8 mouse cellular contexts compared by ENCODE assay signal in genomic region chr16:38924940-38925339, GRCm38 (mm10). TPM values are rescaled to one million over a fixed set of nuclear protein-coding genes. Genes with fewer than 3 reads are reported as not detected.
DNase-seq lines count a peak whose midpoint lies in the region; ATAC-seq lines count a peak whose summit lies in the region.
"Had no signal": no experiment of that assay in that cellular context is flagged by ENCODE, and none has a peak within 500 bp of the region (broad histone marks: within the 10 kb centered on the region; RNA-seq: fewer than 3 reads in every experiment).

No protein-coding gene starts in this region.

- 49% methylated on average over 13 of the region's 13 CpGs for WGBS in hindbrain, embryonic 16.5 days
- WGBS in midbrain, embryonic 13.5 days: 69% methylated on average over 13 of the region's 13 CpGs

- no peak overlapping the region for H3K27ac ChIP-seq in hindbrain, embryonic 16.5 days (ENCODE audit: low read depth, low read length)
- no peak overlapping the region for H3K27ac ChIP-seq in midbrain, embryonic 13.5 days
- H3K27ac ChIP-seq: heart, embryonic 10.5 days had no signal

- no peaks in the 10 kb centered on the region for H3K36me3 ChIP-seq in hindbrain, embryonic 16.5 days (ENCODE audit: control insufficient read depth, insufficient read depth, low read length)
- H3K36me3 ChIP-seq in midbrain, embryonic 13.5 days: no peaks in the 10 kb centered on the region
- H3K36me3 ChIP-seq: heart, embryonic 10.5 days had no signal

- no peaks in the 10 kb centered on the region for H3K27me3 ChIP-seq in hindbrain, embryonic 16.5 days (replicated peaks; ENCODE audit: control insufficient read depth, insufficient read depth, low read length)
- H3K27me3 ChIP-seq in midbrain, embryonic 13.5 days: no peaks in the 10 kb centered on the region

- peak; percentile 89 for DNase-seq in brain, adult 2 months (ENCODE audit: low read depth, low spot score)
- DNase-seq in brain, embryonic 18.5 days (ENCODE audit: low read depth, low spot score): peak; percentile 51
- DNase-seq in spleen, postnatal 4 days (ENCODE audit: low spot score in 2 of 2): no peak
- no peak for DNase-seq in adrenal gland, adult 18-20 months (ENCODE audit: low spot score in 2 of 2)

- H3K4me3 ChIP-seq in hindbrain, embryonic 16.5 days (ENCODE audit: low read length): no peak overlapping the region; the same call in 1 of the 2 replicates
- no peak overlapping the region for H3K4me3 ChIP-seq in midbrain, embryonic 13.5 days (replicated peaks)
- H3K4me3 ChIP-seq: heart, embryonic 10.5 days had no signal

- no peaks in the 10 kb centered on the region for H3K9me3 ChIP-seq in hindbrain, embryonic 16.5 days (ENCODE audit: control insufficient read depth, low read length)
- no peaks in the 10 kb centered on the region for H3K9me3 ChIP-seq in midbrain, embryonic 13.5 days
- H3K9me3 ChIP-seq: heart, embryonic 10.5 days had no signal

- H3K9ac ChIP-seq in hindbrain, embryonic 16.5 days (ENCODE audit: low read depth, low read length): peak overlapping the region; percentile 2; the same call in 1 of the 2 replicates
- H3K9ac ChIP-seq in midbrain, embryonic 13.5 days (replicated peaks): no peak overlapping the region

- peaks cover 3% of the 10 kb centered on the region; the same call in 1 of the 2 replicates for H3K4me1 ChIP-seq in hindbrain, embryonic 16.5 days (ENCODE audit: control insufficient read depth, insufficient read depth, low read depth, low read length)
- peaks cover 5% of the 10 kb centered on the region for H3K4me1 ChIP-seq in midbrain, embryonic 13.5 days (replicated peaks)

- ATAC-seq in hindbrain, embryonic 16.5 days: peak; percentile 66
- 0 out of 2 replicates have a peak, but pooled peaks have one; percentile 45 for ATAC-seq in midbrain, embryonic 13.5 days
- ATAC-seq in monocyte, adult 5-6 weeks (replicated peaks; ENCODE audit: insufficient number of reproducible peaks, low FRiP score, low TSS enrichment, poor library complexity, severe bottlenecking): no peak

- H3K4me2 ChIP-seq in hindbrain, embryonic 16.5 days (ENCODE audit: low read length): peak overlapping the region; percentile 42
- H3K4me2 ChIP-seq in midbrain, embryonic 13.5 days (replicated peaks): no peak overlapping the region

RNA-seq across cellular contexts. Expression of gene Igsf11, which starts 32.5 kb away (rescaled TPM):
- polyA plus RNA-seq in hindbrain, embryonic 16.5 days (2015; fragmentation: Nextera tagmentation; extraction: Ambion mirVana): 3.6 and 4.3 TPM in 2 replicates
- polyA plus RNA-seq in midbrain, embryonic 13.5 days (2015; fragmentation: Nextera tagmentation; extraction: Ambion mirVana): 2.3 and 2.5 TPM in 2 replicates
- not detected in 3 replicates for total RNA-seq in monocyte, adult 5-6 weeks (2017)
- total RNA-seq in adrenal gland, adult 18-20 months (2021): 10 to 100 TPM in 1 of 2 experiments, 1 to 10 TPM in 1; 4.9 to 40.9 TPM

Comparison
In these comparisons a context has a peak if more than half of its experiments do, and no peak if none do; other contexts are left out.
1. DNase-seq: peak in brain, adult 2 months (single experiment) and brain, embryonic 18.5 days (single experiment); none in spleen, postnatal 4 days (0 of 2) and adrenal gland, adult 18-20 months (0 of 2).